Mouse (Mus musculus): ENCODE data around the gene Catsperg1.

DNA sequence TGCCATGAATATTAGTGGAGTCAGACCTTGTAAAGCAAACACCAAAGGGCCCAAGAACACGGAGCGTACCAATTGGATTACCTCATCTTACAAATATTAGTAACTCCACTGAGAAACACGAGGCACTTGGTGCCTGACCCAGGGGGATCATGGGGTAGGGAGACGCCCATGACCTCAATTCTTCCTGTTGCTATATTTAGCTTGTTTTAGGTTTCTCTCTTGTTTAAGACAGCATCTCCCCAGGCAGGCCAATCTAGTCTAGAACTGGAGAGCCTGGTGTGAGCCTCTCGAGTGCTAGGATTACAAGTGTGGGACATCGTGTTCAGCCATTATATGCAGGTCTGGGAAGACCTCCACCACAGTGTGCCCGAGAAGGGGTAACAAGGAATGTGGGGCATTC lies 34.5 kb downstream of the Catsperg1 start:
- TF ChIP-seq GATA1 (IDR thresholded peaks at IDR 0.05; ENCODE audit: borderline replicate concordance, low read length) (no peak), FLI1 (IDR thresholded peaks at IDR 0.05; ENCODE audit: low read length) (no peak)
